Mouse (Mus musculus): ENCODE results near the gene Prlh.

DNA sequence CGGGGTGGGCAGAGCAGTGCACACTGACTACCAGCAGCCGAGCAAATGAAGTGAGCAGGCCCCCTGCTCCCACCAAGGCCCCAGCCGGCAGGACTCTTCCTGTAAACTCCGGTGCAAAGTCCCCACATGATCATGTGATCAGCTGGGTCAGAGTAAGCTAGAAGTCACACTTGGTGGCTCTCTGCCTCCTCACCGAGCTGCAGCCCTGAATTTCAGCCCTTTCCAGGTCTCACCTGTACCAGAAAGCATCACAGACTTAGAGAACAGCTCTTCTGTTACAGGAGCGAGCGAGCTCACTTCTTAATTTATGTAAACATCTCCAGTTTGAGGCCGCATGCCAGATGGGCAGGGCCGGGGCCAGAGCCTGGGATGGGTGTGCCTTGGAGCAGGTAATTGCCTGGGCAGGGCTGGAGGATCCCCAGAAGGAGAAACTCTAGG is 16.5 kb downstream of the Prlh start, which contains the start of gene Rab17:
- peak; percentile 49; the same call in 1 of the 2 replicates for TF ChIP-seq POLR2A (IDR thresholded peaks at IDR 0.05; ENCODE audit: extremely low read depth, insufficient read depth, low read length)
- no peak for TF ChIP-seq CTCF (IDR thresholded peaks at IDR 0.05; ENCODE audit: low read depth, low read length)

Data from liver, adult 2 months (tissue).